Mouse (Mus musculus) CH12.LX (cell line): ENCODE data around the gene Itk.

Experiments used
- CHD1 ChIP-seq: IDR thresholded peaks from 2 replicates; pipeline ENCODE4 v1.6.1; 2012; ENCODE audit warnings: low read depth, low read length, improper control_type of control experiment, inconsistent platforms
- CTCF ChIP-seq, 2 experiments: IDR thresholded peaks in 1 of 2; conservative IDR thresholded peaks in 1 of 2; 2 replicates each; pipeline ENCODE4 v1.5.1; 2011 to 2012; ENCODE audit warnings: low read depth in 2 of 2, low read length in 2 of 2, improper control_type of control experiment in 1 of 2, inconsistent platforms in 1 of 2, mild to moderate bottlenecking in 1 of 2, moderate library complexity in 1 of 2
- EP300 ChIP-seq: IDR thresholded peaks from 2 replicates; pipeline ENCODE4 v1.6.1; 2011; ENCODE audit warnings: low read length, improper control_type of control experiment
- KAT2A ChIP-seq: IDR thresholded peaks from 2 replicates; pipeline ENCODE4 v1.6.1; 2012; ENCODE audit warnings: low read length, improper control_type of control experiment, inconsistent platforms; ENCODE audit not compliant: insufficient replicate concordance
- MEF2A ChIP-seq: IDR thresholded peaks from 2 replicates; pipeline ENCODE4 v1.6.1; 2014; ENCODE audit warnings: low read depth, mild to moderate bottlenecking, inconsistent platforms, low read length, improper control_type of control experiment, borderline replicate concordance
- MXI1 ChIP-seq: IDR thresholded peaks from 2 replicates; pipeline ENCODE4 v1.6.1; 2011; ENCODE audit warnings: mild to moderate bottlenecking, low read depth, low read length, improper control_type of control experiment
- NELFE ChIP-seq: IDR thresholded peaks from 2 replicates; pipeline ENCODE4 v1.6.1; 2011; ENCODE audit warnings: low read depth, low read length, improper control_type of control experiment
- POLR2A ChIP-seq: IDR thresholded peaks from 2 replicates; pipeline ENCODE4 v1.6.1; 2011; ENCODE audit warnings: low read depth, mild to moderate bottlenecking, improper control_type of control experiment, low read length
- TCF12 ChIP-seq: IDR thresholded peaks from 2 replicates; pipeline ENCODE4 v1.6.1; 2014; ENCODE audit warnings: low read depth, mild to moderate bottlenecking, inconsistent platforms, low read length, improper control_type of control experiment
- USF2 ChIP-seq: conservative IDR thresholded peaks from 2 replicates; pipeline ENCODE4 v1.6.1; 2011; ENCODE audit warnings: low read depth, low read length, improper control_type of control experiment
- ZC3H11A ChIP-seq: IDR thresholded peaks from 2 replicates; pipeline ENCODE4 v1.6.1; 2012; ENCODE audit warnings: low read depth, mild to moderate bottlenecking, inconsistent platforms, low read length, improper control_type of control experiment
- ZKSCAN1 ChIP-seq: IDR thresholded peaks from 2 replicates; pipeline ENCODE4 v1.6.1; 2012; ENCODE audit warnings: low read depth, inconsistent platforms, low read length, improper control_type of control experiment, borderline replicate concordance

DNA sequence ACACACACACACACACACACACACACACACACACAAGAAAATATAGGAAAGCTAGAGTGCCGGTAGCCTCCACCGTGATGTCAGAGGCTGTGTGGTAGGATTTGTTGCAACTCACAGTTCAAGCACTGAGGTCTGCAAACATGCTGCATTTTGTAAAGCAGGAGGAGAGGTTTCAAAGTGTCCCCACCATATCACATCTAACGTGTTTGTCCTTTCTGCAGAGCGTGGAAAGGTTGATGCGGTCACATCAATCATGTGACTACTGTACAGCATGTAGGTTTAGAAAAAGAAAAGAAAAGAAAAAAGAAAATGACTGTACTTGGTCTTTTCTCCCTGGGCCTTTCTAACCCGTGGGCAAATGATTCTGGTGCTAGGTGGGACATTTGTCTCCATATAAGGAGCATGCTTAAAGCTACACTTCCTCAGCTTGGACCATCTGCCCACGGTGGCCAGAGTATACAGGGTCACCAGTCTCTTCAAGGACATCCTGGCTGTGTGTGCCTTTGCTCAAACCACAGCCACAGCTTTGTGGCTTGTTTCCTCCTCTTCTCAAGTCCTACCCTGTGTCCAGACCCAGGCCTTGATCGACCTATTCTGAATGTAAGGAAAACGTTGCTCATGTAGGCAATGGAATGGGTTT lies 83.3 kb downstream of the Itk start:
- TF ChIP-seq POLR2A: no peak
- peak; percentile 11; the same call in 1 of the 2 replicates for TF ChIP-seq EP300
- no peak for TF ChIP-seq KAT2A
- no peak for TF ChIP-seq ZC3H11A
- TF ChIP-seq CTCF (conservative IDR thresholded peaks at IDR 0.05 in 1 of 2, IDR thresholded peaks at IDR 0.05 in 1 of 2; ENCODE audit: low read depth in 2 of 2, low read length in 2 of 2): no peak
- no peak for TF ChIP-seq MEF2A
- no peak for TF ChIP-seq ZKSCAN1
- TF ChIP-seq MXI1: no peak; the same call in 1 of the 2 replicates
- peak; percentile 30 for TF ChIP-seq CHD1
- peak; percentile 20 for TF ChIP-seq USF2
- no peak for TF ChIP-seq NELFE
- TF ChIP-seq TCF12: no peak
